Mouse (Mus musculus): ENCODE measurements around the gene Izumo3.
"Not testable (repeated sequence)": the region's sequence is repeated elsewhere in the genome, so short reads cannot be mapped to it uniquely, and the experiment has no call there.

The Izumo3 gene

DNA sequence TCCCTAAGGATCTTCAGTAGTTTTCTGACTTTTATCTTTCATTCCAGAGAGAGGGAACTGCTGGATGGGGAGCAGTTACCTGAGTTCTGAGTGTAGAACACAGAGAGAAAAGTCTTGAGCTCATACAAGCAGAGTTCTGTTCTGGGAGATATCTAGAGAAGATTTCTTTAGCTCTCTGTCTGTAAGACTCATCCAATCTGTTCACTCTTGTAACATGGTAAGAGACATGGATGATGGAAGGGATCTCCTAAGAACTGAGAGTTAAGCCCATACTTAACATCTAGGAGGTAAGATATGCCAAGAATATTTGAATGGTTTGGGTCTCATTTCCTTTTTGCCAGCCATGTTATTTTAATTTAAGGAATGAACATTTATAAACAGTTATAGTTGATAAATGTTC is at the start of gene Izumo3:
Gene Izumo3 (minus strand): TSS at position 101 of the 400 bp plus-strand sequence.
- DNase-seq (ENCODE audit: low spot score) = no peak

DNA sequence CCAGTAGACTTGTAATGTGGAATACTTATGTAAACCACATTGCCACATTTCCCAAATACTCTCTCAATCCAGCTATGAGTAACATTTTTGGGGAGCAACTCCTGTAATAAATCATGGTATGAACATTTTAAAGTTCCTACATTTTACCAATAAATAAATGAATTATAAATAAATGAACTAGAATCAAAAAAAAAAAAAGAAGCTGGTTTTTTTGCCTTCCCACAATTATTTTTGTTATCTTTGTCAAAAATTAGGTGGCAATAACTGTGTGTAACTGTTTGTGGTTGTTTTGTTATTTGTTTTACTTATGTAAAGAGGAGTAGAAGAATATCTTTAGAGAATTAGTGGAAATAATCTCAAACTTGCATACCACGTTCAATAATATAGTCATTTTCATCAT is 44.6 kb upstream of the Izumo3 start, which contains the start of gene Gm12666:
Gene Gm12666 (minus strand): TSS at position 101 of the 400 bp plus-strand sequence.
- DNase-seq (ENCODE audit: low spot score) = not testable (repeated sequence)

DNA sequence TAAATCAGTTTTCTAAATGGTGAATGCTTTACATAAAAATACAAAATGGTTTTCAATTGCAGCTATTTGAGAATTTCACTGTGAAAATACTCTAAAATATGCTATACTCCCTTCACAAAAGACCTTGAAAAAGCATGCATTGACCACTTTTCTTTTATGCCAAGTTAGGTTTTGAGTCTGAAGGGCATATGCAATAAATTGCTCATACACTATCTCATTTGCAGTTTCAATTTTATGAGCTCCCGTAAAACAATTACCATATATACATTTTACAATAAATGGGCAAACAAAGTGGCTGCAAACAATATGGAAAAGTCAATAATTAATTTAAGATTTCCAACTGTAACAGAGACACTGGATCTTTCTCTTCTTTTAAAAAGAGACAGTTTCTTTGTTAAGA is 5.6 kb upstream of the Izumo3 start:
- no peak for DNase-seq (ENCODE audit: low spot score)

DNA sequence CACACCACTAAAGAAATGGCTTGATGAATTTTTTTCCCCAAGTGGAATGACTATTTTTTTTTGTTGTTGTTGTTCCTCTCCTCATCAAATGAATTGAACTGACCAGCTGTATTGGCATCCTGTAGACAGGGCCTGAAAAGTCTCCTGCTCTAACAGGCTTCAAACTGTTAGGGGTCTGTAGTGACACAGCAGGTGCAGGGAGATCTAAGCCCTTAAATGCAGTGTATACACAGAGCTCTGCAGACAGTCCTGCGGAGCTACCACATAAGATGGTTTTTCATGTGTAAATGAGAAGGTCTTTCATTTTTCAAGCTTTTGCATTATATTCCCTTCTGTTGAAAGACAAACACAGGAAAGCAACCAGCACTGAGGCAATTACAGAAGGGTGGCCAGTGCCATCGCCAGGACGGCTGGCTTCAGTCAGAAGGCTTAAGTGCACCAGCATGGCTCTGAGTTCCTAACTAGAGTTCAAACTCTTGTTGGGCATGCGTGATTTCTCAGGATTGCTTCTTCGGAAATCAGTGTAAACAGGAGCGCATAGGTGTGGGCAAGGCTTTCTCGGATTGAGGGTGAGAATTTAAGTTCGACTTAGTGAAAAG is 35.5 kb downstream of the Izumo3 start:
- DNase-seq (ENCODE audit: low spot score) = no peak

DNA sequence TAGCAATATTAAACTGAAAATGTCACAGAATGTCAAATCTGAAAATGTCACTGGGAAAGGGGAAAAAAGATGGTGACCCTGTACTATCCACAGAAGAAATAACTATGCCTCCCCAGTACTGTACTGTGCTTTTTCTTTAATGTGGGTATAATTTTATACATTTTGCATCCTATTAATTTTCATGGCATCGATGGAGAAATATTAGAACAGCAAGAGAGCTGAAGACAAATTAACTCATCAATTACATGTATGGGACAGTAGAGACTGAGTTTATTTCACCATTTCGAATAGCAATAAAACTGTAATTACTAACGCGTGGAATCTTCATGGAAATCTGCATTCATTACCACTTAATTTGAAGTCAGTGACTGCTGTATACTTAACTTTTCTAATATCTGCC is 49.6 kb downstream of the Izumo3 start:
- DNase-seq (ENCODE audit: low spot score) = no peak

DNA sequence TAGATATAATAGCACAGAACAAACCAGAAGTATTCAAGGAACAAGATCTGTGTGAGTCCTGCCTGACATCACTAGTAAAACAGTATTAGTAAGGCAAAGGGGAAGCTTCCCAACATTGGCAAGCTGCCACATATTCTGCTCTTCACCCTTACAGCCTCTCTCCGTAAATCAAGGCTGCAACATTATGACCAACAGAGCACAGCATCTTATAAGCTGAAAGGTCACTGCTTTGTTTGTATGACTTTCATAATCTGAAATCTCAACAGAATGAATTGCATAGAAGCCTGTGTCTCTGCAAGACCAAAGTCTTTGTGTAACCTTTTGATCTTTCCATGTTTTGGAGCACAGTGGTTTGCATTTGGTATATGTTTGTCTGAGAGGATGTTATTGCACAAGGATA is 51.1 kb downstream of the Izumo3 start:
- no peak for DNase-seq (ENCODE audit: low spot score)
